Mouse (Mus musculus) forebrain, embryonic 16.5 days (tissue): ENCODE measurements around the gene Dnah12. TPM values are rescaled to one million over a fixed set of nuclear protein-coding genes. Genes with fewer than 3 reads are reported as not detected.

Experiments
- ATAC-seq: fragments of 200-750 bp; cut with Nextera tagmentation; 2 replicates; pipeline ENCODE4 v1.8.0; 2017; ENCODE audit warnings: mild to moderate bottlenecking, moderate library complexity
- H3K27ac ChIP-seq: fragments of 300-500 bp; sonication (generic); 2 replicates; pipeline ENCODE4 v1.5.1; 2014; ENCODE audit warnings: low read length, control low read depth
- H3K27me3 ChIP-seq: fragments of 300-500 bp; sonication (generic); replicated peaks from 2 replicates; pipeline ENCODE4 v1.6.1; 2014; ENCODE audit warnings: low read length; ENCODE audit not compliant: control insufficient read depth, insufficient read depth
- H3K36me3 ChIP-seq: fragments of 300-500 bp; sonication (generic); 2 replicates; pipeline ENCODE4 v1.6.1; 2014; ENCODE audit not compliant: control insufficient read depth, insufficient read depth
- H3K4me1 ChIP-seq: fragments of 300-500 bp; sonication (generic); replicated peaks from 2 replicates; pipeline ENCODE4 v1.6.1; 2014; ENCODE audit warnings: low read length; ENCODE audit not compliant: control insufficient read depth, insufficient read depth
- H3K4me2 ChIP-seq: fragments of 300-500 bp; sonication (generic); 2 replicates; pipeline ENCODE4 v1.6.1; 2014; ENCODE audit warnings: mild to moderate bottlenecking, low read length, control low read depth
- H3K4me3 ChIP-seq: fragments of 300-500 bp; sonication (generic); replicated peaks from 2 replicates; pipeline ENCODE4 v1.5.1; 2014; ENCODE audit warnings: mild to moderate bottlenecking, low read length, control low read depth
- H3K9ac ChIP-seq: fragments of 300-500 bp; sonication (generic); replicated peaks from 2 replicates; pipeline ENCODE4 v1.6.1; 2014; ENCODE audit warnings: low read depth, low read length, control low read depth
- H3K9me3 ChIP-seq: fragments of 300-500 bp; sonication (generic); 2 replicates; pipeline ENCODE4 v1.6.1; 2016; ENCODE audit warnings: low read length; ENCODE audit not compliant: control insufficient read depth
- WGBS: fragments of 180-500 bp; shearing (Covaris S2); extraction: QIAGEN DNeasy Blood & Tissue Kit; methylation state at CpG from one replicate; pipeline ENCODE4 v1.1.7; 2014; 5-methylcytosine and 5-hydroxymethylcytosine counted together
- polyA plus RNA-seq: library from polyadenylated mRNA; unstranded; fragments of >200 nt; fragmentation: Nextera tagmentation; extraction: Ambion mirVana; gene quantifications from 2 replicates; pipeline ENCODE4 v1.2.1, GENCODE M21; 2015

The Dnah12 gene
- polyA plus RNA-seq, 1 experiment from 2014 or later: 0.11 TPM

GRCm38 (mm10) chr14:26853053-26853452, 160.0 kb downstream of the Dnah12 start:
- ATAC-seq: no peak
- no peaks in the 10 kb centered on the region for H3K36me3 ChIP-seq
- WGBS: 85% methylated on average over 8 of the region's 8 CpGs
- no peak overlapping the region for H3K4me3 ChIP-seq
- no peaks in the 10 kb centered on the region for H3K4me1 ChIP-seq
- no peaks in the 10 kb centered on the region for H3K27me3 ChIP-seq
- H3K9ac ChIP-seq: no peak overlapping the region
- no peak overlapping the region for H3K27ac ChIP-seq
- H3K4me2 ChIP-seq: no peak overlapping the region
- H3K9me3 ChIP-seq: no peaks in the 10 kb centered on the region

- 94% methylated on average over 2 of the region's 2 CpGs for WGBS
- Histone ChIP-seq H3K27me3 (no peaks in the 10 kb centered on the region), H3K4me3 (no peak overlapping the region), H3K27ac (no peak overlapping the region), H3K9ac (no peak overlapping the region), H3K4me1 (no peaks in the 10 kb centered on the region), H3K4me2 (no peak overlapping the region), H3K9me3 (no peaks in the 10 kb centered on the region), H3K36me3 (no peaks in the 10 kb centered on the region)
- ATAC-seq: no peak
Observed at GRCm38 (mm10) chr14:26854066-26854465, 161.0 kb downstream of the Dnah12 start.

- Histone ChIP-seq H3K27me3 (no peaks in the 10 kb centered on the region), H3K9me3 (no peaks in the 10 kb centered on the region), H3K4me3 (no peak overlapping the region), H3K4me2 (no peak overlapping the region), H3K4me1 (no peaks in the 10 kb centered on the region), H3K27ac (no peak overlapping the region), H3K36me3 (no peaks in the 10 kb centered on the region), H3K9ac (no peak overlapping the region)
- 73% methylated on average over 2 of the region's 2 CpGs for WGBS
- no peak for ATAC-seq
Observed at GRCm38 (mm10) chr14:26858364-26858763, 165.3 kb downstream of the Dnah12 start.

DNA sequence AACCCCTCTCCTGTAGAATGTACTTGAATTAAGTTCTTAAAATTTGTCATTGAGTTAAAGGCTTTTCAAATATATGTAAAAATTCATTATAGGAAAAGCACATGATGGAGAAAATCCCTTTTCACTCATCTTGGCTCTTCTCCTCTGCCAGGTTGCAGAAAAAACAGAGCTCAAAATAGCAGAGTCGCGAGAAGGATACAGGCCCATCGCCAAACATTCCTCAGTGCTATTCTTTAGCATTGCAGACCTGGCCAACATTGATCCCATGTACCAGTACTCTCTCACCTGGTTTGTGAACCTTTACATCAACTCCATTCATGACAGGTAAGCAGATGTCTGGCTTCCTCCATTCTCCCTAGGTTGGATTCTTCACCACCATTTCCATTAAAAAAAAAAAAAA, 165.9 kb downstream of the Dnah12 start:
- Histone ChIP-seq H3K27ac (no peak overlapping the region), H3K4me2 (no peak overlapping the region), H3K4me1 (no peaks in the 10 kb centered on the region), H3K36me3 (no peaks in the 10 kb centered on the region), H3K9me3 (no peaks in the 10 kb centered on the region), H3K27me3 (no peaks in the 10 kb centered on the region), H3K9ac (no peak overlapping the region), H3K4me3 (no peak overlapping the region)
- WGBS: 79% methylated on average over 3 of the region's 3 CpGs
- no peak for ATAC-seq

DNA sequence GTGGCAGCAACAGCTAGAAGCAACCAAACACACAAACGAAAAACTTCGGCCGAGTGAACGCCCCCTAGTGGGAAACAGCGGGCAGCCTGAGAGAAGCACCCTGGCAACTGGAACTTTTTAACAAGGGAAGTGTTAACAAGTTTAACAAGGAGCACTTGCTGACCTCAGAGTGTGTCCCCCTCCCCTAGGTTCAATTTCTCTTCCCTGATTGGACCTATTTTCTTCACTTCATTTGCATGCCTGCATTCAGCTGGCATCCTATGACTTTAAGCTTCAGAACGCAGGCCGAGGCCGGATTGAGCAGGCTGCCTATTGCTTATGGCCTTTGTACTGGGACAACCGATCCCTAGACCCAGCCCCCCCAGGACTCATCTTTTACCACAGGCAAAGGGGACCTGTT, 174.3 kb downstream of the Dnah12 start:
- Histone ChIP-seq H3K36me3 (no peaks in the 10 kb centered on the region), H3K4me2 (no peak overlapping the region), H3K27me3 (no peaks in the 10 kb centered on the region), H3K4me3 (no peak overlapping the region), H3K4me1 (no peaks in the 10 kb centered on the region), H3K27ac (no peak overlapping the region), H3K9me3 (no peaks in the 10 kb centered on the region), H3K9ac (no peak overlapping the region)
- no peak for ATAC-seq
- 70% methylated on average over 9 of the region's 9 CpGs for WGBS

DNA sequence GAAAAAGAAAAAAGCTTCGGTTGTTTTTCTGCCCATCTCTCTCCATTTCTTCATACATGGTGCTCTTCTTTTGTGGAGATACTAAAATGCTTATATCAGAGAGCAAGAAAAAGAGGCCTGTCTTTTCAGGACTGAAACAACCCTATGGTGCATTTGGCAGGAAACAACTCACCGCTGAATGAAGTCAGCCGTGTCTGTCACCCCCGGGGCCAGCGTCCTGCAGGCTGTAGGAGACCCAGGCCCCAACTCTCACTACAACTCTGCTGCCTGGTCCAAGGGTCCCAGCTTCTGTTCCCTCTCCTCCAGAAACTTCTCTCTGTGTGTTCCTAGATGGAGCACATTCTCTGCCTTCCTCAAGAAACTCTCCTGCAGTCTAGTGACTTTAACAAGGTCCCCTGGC, 175.2 kb downstream of the Dnah12 start:
- Histone ChIP-seq H3K4me3 (no peak overlapping the region), H3K9ac (no peak overlapping the region), H3K27ac (no peak overlapping the region), H3K9me3 (no peaks in the 10 kb centered on the region), H3K4me1 (no peaks in the 10 kb centered on the region), H3K36me3 (no peaks in the 10 kb centered on the region), H3K27me3 (no peaks in the 10 kb centered on the region), H3K4me2 (no peak overlapping the region)
- no peak for ATAC-seq
- WGBS: 89% methylated on average over 5 of the region's 5 CpGs

DNA sequence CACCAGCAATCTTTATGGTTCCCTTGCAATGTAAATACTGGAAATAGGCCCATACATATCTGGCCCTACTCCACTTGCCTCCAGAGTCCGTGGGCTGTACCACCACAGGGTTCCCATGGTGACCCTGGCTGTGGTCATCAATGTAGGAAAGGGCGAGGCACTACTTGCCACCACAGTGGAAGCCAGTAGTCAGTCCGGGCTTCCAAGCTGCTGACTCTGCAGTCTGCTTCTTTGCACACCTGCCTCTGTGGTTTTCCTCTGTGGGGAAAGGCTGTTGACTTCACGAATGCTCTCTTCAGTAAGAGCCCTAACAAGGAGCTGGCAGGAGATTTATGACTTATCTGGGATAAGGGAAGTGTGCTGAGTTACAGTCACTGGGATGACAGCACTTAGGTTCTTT, 185.7 kb downstream of the Dnah12 start:
- Histone ChIP-seq H3K27me3 (no peaks in the 10 kb centered on the region), H3K9ac (no peak overlapping the region), H3K4me3 (no peak overlapping the region), H3K9me3 (no peaks in the 10 kb centered on the region), H3K27ac (no peak overlapping the region), H3K4me2 (no peak overlapping the region), H3K4me1 (no peaks in the 10 kb centered on the region), H3K36me3 (no peaks in the 10 kb centered on the region)
- no peak for ATAC-seq
- 76% methylated on average over 4 of the region's 4 CpGs for WGBS

- WGBS: 71% methylated on average over 2 of the region's 2 CpGs
- Histone ChIP-seq H3K9ac (no peak overlapping the region), H3K27me3 (no peaks in the 10 kb centered on the region), H3K9me3 (no peaks in the 10 kb centered on the region), H3K36me3 (no peaks in the 10 kb centered on the region), H3K27ac (no peak overlapping the region), H3K4me2 (no peak overlapping the region), H3K4me3 (no peak overlapping the region), H3K4me1 (no peaks in the 10 kb centered on the region)
- ATAC-seq: no peak
Observed at GRCm38 (mm10) chr14:26879976-26880375, 186.9 kb downstream of the Dnah12 start.

- no peak for ATAC-seq
- no peak overlapping the region for H3K9ac ChIP-seq
- no peaks in the 10 kb centered on the region for H3K36me3 ChIP-seq
- 89% methylated on average over 5 of the region's 5 CpGs for WGBS
- H3K4me1 ChIP-seq: no peaks in the 10 kb centered on the region
- no peak overlapping the region for H3K4me3 ChIP-seq
- no peaks in the 10 kb centered on the region for H3K9me3 ChIP-seq
- H3K27me3 ChIP-seq: no peaks in the 10 kb centered on the region
- no peak overlapping the region for H3K4me2 ChIP-seq
- H3K27ac ChIP-seq: no peak overlapping the region
Observed at GRCm38 (mm10) chr14:26881700-26882099, 188.6 kb downstream of the Dnah12 start.

GRCm38 (mm10) chr14:26887244-26887643, 194.2 kb downstream of the Dnah12 start:
- WGBS: 35% methylated on average over 3 of the region's 3 CpGs
- H3K36me3 ChIP-seq: no peaks in the 10 kb centered on the region
- H3K27me3 ChIP-seq: no peaks in the 10 kb centered on the region
- H3K9ac ChIP-seq: no peak overlapping the region
- no peak overlapping the region for H3K27ac ChIP-seq
- H3K9me3 ChIP-seq: no peaks in the 10 kb centered on the region
- no peak for ATAC-seq
- no peak overlapping the region for H3K4me2 ChIP-seq
- H3K4me1 ChIP-seq: no peaks in the 10 kb centered on the region
- no peak overlapping the region for H3K4me3 ChIP-seq
